Mouse (Mus musculus): ENCODE results near the gene Nsf. TPM values are rescaled to one million over a fixed set of nuclear protein-coding genes. Genes with fewer than 3 reads are reported as not detected.

Gene Nsf
- total and polyA plus RNA-seq, 3 experiments = 37.9 to 40.2 TPM; not detected in 1

DNA sequence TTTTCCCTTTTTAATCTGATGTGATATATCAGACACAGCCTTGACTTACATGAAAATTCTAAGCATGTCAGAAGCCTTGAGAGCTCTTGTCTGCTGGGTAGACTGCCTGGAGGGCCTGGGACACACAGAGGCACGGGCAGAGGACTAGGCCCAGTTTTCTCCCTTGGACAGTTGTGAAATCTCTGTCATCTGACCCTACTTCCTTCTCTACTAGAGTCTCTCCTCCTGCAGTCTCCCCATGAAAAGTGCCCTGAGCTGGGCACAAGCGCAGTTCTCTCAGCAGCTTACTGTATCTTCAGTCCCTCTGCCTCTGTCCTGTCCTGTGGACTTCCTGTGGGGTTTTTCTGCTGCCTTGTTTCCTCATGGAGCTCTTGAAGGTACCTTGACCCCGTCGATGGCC, 25.5 kb upstream of the Nsf start:
- Histone ChIP-seq H3K4me1 (ENCODE audit: control insufficient read depth in 1 of 2, insufficient read depth in 2 of 2, low read length in 2 of 2) (0 out of 4 replicates have a peak, but pooled peaks cover 0 to 5% of the 10 kb centered on the region in 2 experiments), H3K27ac (ENCODE audit: control insufficient read depth, low read depth, low read length) (no peak overlapping the region), H3K9me3 (replicated peaks; ENCODE audit: insufficient read depth, low read length) (no peaks in the 10 kb centered on the region), H3K79me2 (ENCODE audit: control insufficient read depth, insufficient read depth, low read length, poor library complexity) (no peaks in the 10 kb centered on the region), H3K4me3 (ENCODE audit: control insufficient read depth in 1 of 2, insufficient read depth in 1 of 2, low read depth in 2 of 2, low read length in 2 of 2) (no peak overlapping the region), H3K27me3 (ENCODE audit: control insufficient read depth in 1 of 2, insufficient read depth in 2 of 2, low read length in 2 of 2) (no peaks in the 10 kb centered on the region), H3K36me3 (ENCODE audit: control insufficient read depth in 1 of 2, insufficient read depth in 2 of 2, low read length in 2 of 2) (peaks cover 7 to 13% of the 10 kb centered on the region in 2 experiments), H3K9ac (ENCODE audit: control insufficient read depth, low read depth, low read length, poor library complexity, severe bottlenecking) (no peak overlapping the region)
- TF ChIP-seq MAZ (IDR thresholded peaks at IDR 0.05; ENCODE audit: low read depth, low read length) (no peak), HCFC1 (IDR thresholded peaks at IDR 0.05; ENCODE audit: low read depth, low read length) (no peak), E2F4 (IDR thresholded peaks at IDR 0.05; ENCODE audit: borderline replicate concordance, low read depth, low read length) (no peak), KAT2A (conservative IDR thresholded peaks at IDR 0.05; ENCODE audit: low read depth, low read length) (no peak), NELFE (IDR thresholded peaks at IDR 0.05; ENCODE audit: low read depth, low read length) (no peak), USF1 (IDR thresholded peaks at IDR 0.05; ENCODE audit: low read depth, low read length) (no peak), ZKSCAN1 (IDR thresholded peaks at IDR 0.05; ENCODE audit: low read depth, low read length) (no peak), GABPA (IDR thresholded peaks at IDR 0.05; ENCODE audit: low read depth, low read length) (no peak), USF2 (IDR thresholded peaks at IDR 0.05; ENCODE audit: borderline replicate concordance in 1 of 2, insufficient read depth in 1 of 2, low read depth in 1 of 2, low read length in 2 of 2) (no peak), EP300 (IDR thresholded peaks at IDR 0.05; ENCODE audit: low read depth in 1 of 2, low read length in 2 of 2) (no peak), GATA1 (IDR thresholded peaks at IDR 0.05; ENCODE audit: low read depth, low read length) (no peak)
- DNase-seq (ENCODE audit: low read depth, low spot score) = no peak

DNA sequence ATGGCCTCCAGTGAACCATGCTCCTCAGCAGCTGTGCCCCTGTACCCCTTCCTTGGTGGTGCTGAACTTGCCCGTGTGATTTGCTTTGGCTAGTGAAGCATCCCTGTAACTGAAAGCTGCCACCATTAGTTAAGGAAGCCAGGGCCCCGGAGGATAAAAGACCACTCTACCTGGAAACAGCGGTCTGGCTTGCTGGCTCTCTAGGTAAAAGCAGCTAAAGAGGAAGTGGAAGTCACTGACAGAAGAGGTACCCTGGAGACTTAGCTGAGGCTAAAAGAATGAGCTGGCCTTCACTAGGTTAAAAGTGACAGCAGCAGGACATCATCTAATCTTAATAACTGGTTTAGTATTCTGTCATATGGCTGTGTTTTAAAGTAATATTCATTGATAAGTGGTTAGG, 17.0 kb upstream of the Nsf start:
- peaks cover 16% of the 10 kb centered on the region for H3K79me2 ChIP-seq (ENCODE audit: control insufficient read depth, insufficient read depth, low read length, poor library complexity)
- H3K27me3 ChIP-seq (ENCODE audit: control insufficient read depth in 1 of 2, insufficient read depth in 2 of 2, low read length in 2 of 2) = no peaks in the 10 kb centered on the region
- peaks cover 9 to 14% of the 10 kb centered on the region in 2 experiments for H3K36me3 ChIP-seq (ENCODE audit: control insufficient read depth in 1 of 2, insufficient read depth in 2 of 2, low read length in 2 of 2)
- H3K9me3 ChIP-seq (replicated peaks; ENCODE audit: insufficient read depth, low read length) = no peaks in the 10 kb centered on the region
- H3K27ac ChIP-seq (ENCODE audit: control insufficient read depth, low read depth, low read length) = no peak overlapping the region
- no peak for DNase-seq (ENCODE audit: low read depth, low spot score)
- H3K4me1 ChIP-seq (ENCODE audit: control insufficient read depth in 1 of 2, insufficient read depth in 2 of 2, low read length in 2 of 2) = peaks cover 2 to 5% of the 10 kb centered on the region in 2 experiments; a peak in 1 of 4 replicates
- H3K4me3 ChIP-seq (ENCODE audit: control insufficient read depth in 1 of 2, insufficient read depth in 1 of 2, low read depth in 2 of 2, low read length in 2 of 2) = no peak overlapping the region
- no peak overlapping the region for H3K9ac ChIP-seq (ENCODE audit: control insufficient read depth, low read depth, low read length, poor library complexity, severe bottlenecking)
- TF ChIP-seq ZC3H11A (IDR thresholded peaks at IDR 0.05; ENCODE audit: low read depth, low read length) (no peak), ETS1 (IDR thresholded peaks at IDR 0.05; ENCODE audit: low read depth, low read length) (no peak), MAZ (IDR thresholded peaks at IDR 0.05; ENCODE audit: low read depth, low read length) (no peak), EP300 (IDR thresholded peaks at IDR 0.05; ENCODE audit: low read depth in 1 of 2, low read length in 2 of 2) (no peak), POLR2AphosphoS2 (IDR thresholded peaks at IDR 0.05; ENCODE audit: low read length) (no peak), GATA1 (IDR thresholded peaks at IDR 0.05; ENCODE audit: low read depth, low read length) (no peak), NELFE (IDR thresholded peaks at IDR 0.05; ENCODE audit: low read depth, low read length) (no peak), POLR2AphosphoS5 (IDR thresholded peaks at IDR 0.05; ENCODE audit: borderline replicate concordance, low read depth, low read length) (no peak), ZKSCAN1 (IDR thresholded peaks at IDR 0.05; ENCODE audit: low read depth, low read length) (no peak), USF1 (IDR thresholded peaks at IDR 0.05; ENCODE audit: low read depth, low read length) (no peak), MEF2A (IDR thresholded peaks at IDR 0.05; ENCODE audit: extremely low read depth, insufficient replicate concordance, low read depth, low read length, poor library complexity, severe bottlenecking) (no peak), SMC3 (IDR thresholded peaks at IDR 0.05; ENCODE audit: low read depth, low read length) (no peak), SIN3A (IDR thresholded peaks at IDR 0.05; ENCODE audit: low read length) (no peak), MYB (IDR thresholded peaks at IDR 0.05; ENCODE audit: low read depth, low read length) (no peak)
